Mouse (Mus musculus) adrenal gland, adult 18-20 months (tissue): ENCODE measurements at regions not wholly inside any gene's neighbourhood (a gene's known extent, or its start where the extent isn't known, plus 50 kb on each side); places are given as distances from the start of the nearest gene placed in this dataset.

ENCODE experiments used
- DNase-seq, 2 experiments: peaks; one replicate each; pipeline ENCODE4 v3.0.0; 2021 to 2022; ENCODE audit warnings: low spot score in 2 of 2

DNA sequence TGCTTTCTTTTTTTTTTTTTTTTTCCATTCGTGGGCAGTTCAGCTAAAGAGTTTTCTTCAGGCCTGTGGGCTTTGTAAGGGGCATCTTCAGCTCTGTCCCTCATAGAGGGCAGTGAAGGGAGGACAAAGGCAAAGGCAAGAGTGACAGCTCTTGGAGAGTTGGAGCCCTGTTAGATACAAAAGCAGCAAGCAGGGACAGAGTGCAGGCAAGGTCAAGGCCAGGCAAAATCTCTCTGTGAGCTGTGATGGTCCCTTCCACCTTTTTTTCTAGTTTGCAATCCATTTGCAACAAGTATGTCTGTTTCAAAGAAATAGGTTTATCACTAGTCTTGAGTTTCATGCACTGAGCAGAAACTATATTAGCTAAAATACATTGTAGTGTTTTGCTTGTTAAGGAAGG, 86.2 kb upstream of the P2ry1 start:
- no peak for DNase-seq

DNA sequence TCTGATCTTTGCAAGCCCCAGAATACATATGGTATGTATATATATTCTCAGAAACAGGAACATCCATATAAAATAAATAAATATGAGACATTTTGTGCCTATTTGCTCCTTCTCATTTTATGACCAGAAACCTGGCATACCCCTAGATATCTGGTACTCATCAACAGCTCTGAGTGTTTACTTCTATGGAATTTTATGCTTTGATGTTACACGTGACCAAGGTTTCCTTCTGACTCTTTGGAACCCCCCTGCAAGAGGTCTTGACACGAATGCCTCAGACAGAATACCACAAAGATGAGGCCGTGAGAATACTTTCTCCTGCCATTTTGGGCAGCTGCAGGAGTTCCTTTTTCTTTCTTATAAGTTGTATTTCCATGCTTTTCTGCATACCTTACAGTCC, 85.3 kb upstream of the P2ry1 start:
- no peak for DNase-seq

DNA sequence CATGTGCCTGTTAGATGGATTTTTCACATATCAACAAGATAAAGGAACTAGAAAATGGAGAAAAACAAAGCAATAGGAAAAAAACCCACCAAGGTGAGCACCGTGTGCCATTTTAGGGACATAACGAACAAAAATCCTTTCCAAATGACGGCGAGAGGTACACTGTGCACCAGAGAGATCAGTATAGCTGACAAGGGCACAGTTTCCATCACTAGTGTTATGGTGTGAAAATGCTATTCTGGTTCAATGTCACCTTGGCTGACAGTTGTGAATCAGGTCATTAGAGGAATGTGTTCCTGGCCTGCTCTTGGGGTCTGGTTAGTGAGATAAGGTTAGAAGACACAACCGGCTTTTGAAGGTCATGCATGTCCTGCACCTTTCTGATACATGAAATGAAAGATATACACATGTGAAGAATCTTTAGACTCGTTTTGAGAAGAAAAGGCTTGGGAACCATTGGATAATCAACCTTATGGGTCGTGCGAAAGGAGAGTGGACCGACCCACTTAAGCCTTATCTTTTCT, 76.5 kb upstream of the P2ry1 start:
- no peak for DNase-seq

- DNase-seq = no peak
Observed at GRCm38 (mm10) chr3:60928910-60929309, 73.7 kb upstream of the P2ry1 start.

DNA sequence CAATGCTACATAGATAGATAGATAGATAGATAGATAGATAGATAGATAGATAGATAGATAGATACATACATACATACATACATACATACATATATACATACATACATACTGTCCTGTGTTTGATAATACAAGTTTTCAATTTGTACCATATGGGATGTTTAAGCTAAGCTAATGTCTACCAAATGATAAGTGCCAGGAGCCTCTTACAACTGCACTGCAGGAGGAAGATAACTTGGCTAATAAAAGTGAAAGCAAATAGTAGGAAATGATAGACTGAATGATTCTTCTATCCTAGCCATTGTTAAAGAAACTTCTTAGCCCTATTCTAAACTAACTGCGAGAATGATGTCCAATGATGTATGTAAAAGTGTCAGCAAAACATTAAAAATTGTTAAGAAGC, 68.1 kb upstream of the P2ry1 start:
- no peak for DNase-seq

GRCm38 (mm10) chr3:60941451-60941850, 61.1 kb upstream of the P2ry1 start:
- DNase-seq = no peak

- DNase-seq = no peak
Observed at GRCm38 (mm10) chr3:60948897-60949296, 53.7 kb upstream of the P2ry1 start.
